Mouse (Mus musculus) MEL (cell line): ENCODE data around the gene Bach2.

Experiments
- CTCF ChIP-seq, 3 experiments: IDR thresholded peaks in 2 of 3; conservative IDR thresholded peaks in 1 of 3; 2 replicates each; pipeline ENCODE4 v1.5.1; 2011 to 2012; ENCODE audit warnings: low read length in 3 of 3, low read depth in 2 of 3, mild to moderate bottlenecking in 2 of 3, improper control_type of control experiment in 1 of 3, inconsistent platforms in 1 of 3, mixed read lengths in 1 of 3, moderate library complexity in 1 of 3; ENCODE audit not compliant: control insufficient read depth in 1 of 3, insufficient read depth in 1 of 3, poor library complexity in 1 of 3, severe bottlenecking in 1 of 3
- UBTF ChIP-seq: IDR thresholded peaks from 2 replicates; pipeline ENCODE4 v1.6.1; 2012; ENCODE audit warnings: low read depth, mild to moderate bottlenecking, inconsistent platforms, low read length, improper control_type of control experiment, moderate library complexity, borderline replicate concordance; ENCODE audit not compliant: insufficient read depth

DNA sequence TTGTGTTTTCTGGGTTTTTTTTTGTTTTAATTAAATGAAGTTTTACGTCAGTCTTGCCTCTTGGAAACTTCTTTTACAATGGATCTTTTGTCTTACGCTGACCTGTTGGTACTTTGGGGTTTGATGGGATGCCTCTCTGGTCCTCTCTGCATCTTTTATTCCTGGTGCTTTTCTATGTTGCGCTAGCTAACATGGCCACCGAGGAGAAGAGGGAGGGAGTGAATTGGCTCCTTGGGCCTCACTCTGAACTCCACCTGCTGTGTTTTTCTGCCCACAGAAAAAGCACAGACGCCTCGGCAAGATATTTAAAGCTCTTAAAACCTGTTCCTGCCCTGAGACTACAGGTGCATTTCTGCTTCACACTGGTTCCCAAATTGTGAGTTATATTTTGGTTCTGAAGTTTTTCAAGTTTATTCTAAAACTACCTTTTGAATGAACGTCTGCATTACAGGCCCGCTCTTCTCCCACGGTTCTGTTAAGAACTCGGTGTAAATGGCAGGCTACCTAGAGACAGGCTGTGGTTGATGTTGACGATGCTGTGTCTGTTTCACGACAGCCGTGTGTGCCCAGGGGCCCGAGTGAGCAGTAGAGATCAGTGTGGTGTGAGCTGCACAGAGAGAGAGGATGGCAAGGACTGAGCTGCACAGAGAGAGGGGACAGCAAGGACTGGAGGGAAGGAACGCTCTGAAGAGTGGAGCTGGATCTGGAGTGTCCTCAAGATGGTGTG, 13.5 kb downstream of the Bach2 start:
- TF ChIP-seq UBTF, result no peak
- no peak for TF ChIP-seq CTCF (IDR thresholded peaks at IDR 0.05 in 2 of 3, conservative IDR thresholded peaks at IDR 0.05 in 1 of 3; ENCODE audit: control insufficient read depth in 1 of 3, insufficient read depth in 1 of 3, low read depth in 2 of 3, low read length in 3 of 3, poor library complexity in 1 of 3, severe bottlenecking in 1 of 3)
